Mouse (Mus musculus) stomach, embryonic 14.5 days (tissue): ENCODE measurements around the gene Rbpms2. TPM values are rescaled to one million over a fixed set of nuclear protein-coding genes. Genes with fewer than 3 reads are reported as not detected.

ENCODE experiments used
- ATAC-seq: fragments of 200-750 bp; cut with Nextera tagmentation; 2 replicates; pipeline ENCODE4 v1.8.0; 2017; ENCODE audit warnings: low read depth, moderate TSS enrichment; ENCODE audit not compliant: insufficient number of reproducible peaks, insufficient read depth, low FRiP score
- H3K27ac ChIP-seq: fragments of 300-500 bp; sonication (generic); 2 replicates; pipeline ENCODE4 v1.5.1; 2014; ENCODE audit warnings: mild to moderate bottlenecking, low read length, moderate library complexity, mixed read lengths
- H3K27me3 ChIP-seq: fragments of 300-500 bp; sonication (generic); 2 replicates; pipeline ENCODE4 v1.6.1; 2014; ENCODE audit warnings: low read length, control low read depth, mixed read lengths; ENCODE audit not compliant: control insufficient read depth, insufficient read depth
- H3K36me3 ChIP-seq: fragments of 300-500 bp; sonication (generic); 2 replicates; pipeline ENCODE4 v1.6.1; 2014; ENCODE audit warnings: mild to moderate bottlenecking, control low read depth, low read length, moderate library complexity, mixed read lengths; ENCODE audit not compliant: control insufficient read depth, insufficient read depth
- H3K4me1 ChIP-seq: fragments of 300-500 bp; sonication (generic); 2 replicates; pipeline ENCODE4 v1.6.1; 2014; ENCODE audit warnings: low read length, control low read depth, mixed read lengths; ENCODE audit not compliant: control insufficient read depth, insufficient read depth
- H3K4me2 ChIP-seq: fragments of 300-500 bp; sonication (generic); replicated peaks from 2 replicates; pipeline ENCODE4 v1.6.1; 2014; ENCODE audit warnings: low read depth, low read length, control low read depth
- H3K4me3 ChIP-seq: fragments of 300-500 bp; sonication (generic); 2 replicates; pipeline ENCODE4 v1.5.1; 2014; ENCODE audit warnings: low read depth, low read length, control low read depth
- H3K9ac ChIP-seq: fragments of 300-500 bp; sonication (generic); replicated peaks from 2 replicates; pipeline ENCODE4 v1.6.1; 2014; ENCODE audit warnings: low read depth, mild to moderate bottlenecking, control low read depth, low read length, moderate library complexity, mixed read lengths
- H3K9me3 ChIP-seq: fragments of 300-500 bp; sonication (generic); 2 replicates; pipeline ENCODE4 v1.6.1; 2016; ENCODE audit warnings: low read depth, low read length, control low read depth; ENCODE audit not compliant: control insufficient read depth
- WGBS: fragments of 180-500 bp; shearing (Covaris S2); extraction: QIAGEN DNeasy Blood & Tissue Kit; methylation state at CpG from one replicate; pipeline ENCODE4 v1.1.7; 2014; 5-methylcytosine and 5-hydroxymethylcytosine counted together
- polyA plus RNA-seq: library from polyadenylated mRNA; unstranded; fragments of >200 nt; fragmentation: Nextera tagmentation; extraction: Ambion mirVana; gene quantifications from 2 replicates; pipeline ENCODE4 v1.2.1, GENCODE M21; 2014

Rbpms2 gene
- polyA plus RNA-seq, 1 experiment from 2014 or later, result 32.5 TPM

DNA sequence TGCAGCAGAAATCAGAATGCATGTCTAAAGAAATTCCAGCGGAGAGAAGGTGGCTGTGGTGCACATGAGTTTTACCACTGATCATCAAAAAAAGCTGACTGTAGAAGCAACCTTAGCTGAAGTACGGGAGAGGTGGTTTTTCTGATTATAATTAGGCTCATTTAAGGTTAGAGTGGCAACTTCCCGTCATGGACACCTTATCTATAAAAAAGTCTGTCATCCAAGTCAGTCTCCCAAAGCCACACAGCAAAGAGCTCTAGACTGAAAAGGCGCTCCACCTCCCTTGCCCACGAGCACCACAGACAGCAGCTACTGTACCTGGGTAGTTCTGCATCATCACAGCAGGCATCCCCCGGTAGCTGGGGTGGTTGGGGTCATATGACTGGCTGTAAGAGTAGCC lies 71.1 kb downstream of the Rbpms2 start:
- Histone ChIP-seq H3K4me1 (no peaks in the 10 kb centered on the region; the same call in 1 of the 2 replicates), H3K27ac (no peak overlapping the region), H3K27me3 (no peaks in the 10 kb centered on the region), H3K36me3 (peaks cover 64% of the 10 kb centered on the region), H3K9ac (no peak overlapping the region), H3K9me3 (no peaks in the 10 kb centered on the region), H3K4me2 (no peak overlapping the region), H3K4me3 (no peak overlapping the region)
- WGBS, result 83% methylated on average over 6 of the region's 6 CpGs
- ATAC-seq, result no peak

DNA sequence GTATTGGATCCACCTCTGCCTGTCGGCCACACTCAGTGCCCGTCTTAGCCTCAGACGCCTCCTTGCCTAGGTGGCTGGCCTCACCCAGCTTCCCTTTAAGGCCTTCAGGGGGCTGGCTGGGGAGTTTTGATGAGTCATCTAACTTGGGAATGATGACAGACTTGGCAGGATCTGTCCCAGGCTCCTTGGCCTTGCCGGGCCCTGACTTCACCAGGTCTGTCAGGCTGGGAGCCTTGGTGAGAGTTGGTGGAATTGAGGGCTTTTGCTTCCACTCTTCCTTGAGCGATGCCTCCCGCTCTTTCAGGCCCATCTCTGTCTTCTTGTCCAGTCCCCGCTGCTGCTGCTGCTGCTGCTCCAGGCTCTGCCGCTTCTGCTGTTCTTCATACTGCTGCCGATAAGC lies 72.8 kb downstream of the Rbpms2 start:
- no peak for ATAC-seq
- no peak overlapping the region for H3K9ac ChIP-seq
- WGBS, result 90% methylated on average over 9 of the region's 9 CpGs

DNA sequence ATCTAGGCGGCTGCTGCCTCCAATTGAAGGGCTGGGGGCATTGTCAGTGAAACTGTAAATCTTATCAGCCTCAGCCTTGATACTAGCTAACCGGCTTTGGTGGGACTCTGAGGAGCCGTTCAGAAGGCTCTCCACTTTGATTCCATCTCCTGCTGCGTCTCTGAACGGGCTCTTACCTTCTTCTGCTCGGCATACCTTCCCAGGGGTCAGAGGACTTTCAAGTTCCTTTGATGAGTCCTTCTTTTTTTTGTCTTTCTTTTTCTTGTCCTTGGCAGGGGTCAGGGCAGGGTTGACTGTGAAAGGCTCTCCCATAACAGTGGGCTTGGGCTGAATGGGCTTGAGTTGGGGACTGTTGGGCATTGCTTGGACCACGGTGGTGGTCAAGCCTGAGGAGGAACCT lies 73.8 kb downstream of the Rbpms2 start:
- no peaks in the 10 kb centered on the region for H3K4me1 ChIP-seq
- peaks cover 44% of the 10 kb centered on the region for H3K36me3 ChIP-seq
- no peak overlapping the region for H3K4me3 ChIP-seq
- no peaks in the 10 kb centered on the region for H3K27me3 ChIP-seq
- H3K9ac ChIP-seq, result no peak overlapping the region
- no peak overlapping the region for H3K27ac ChIP-seq
- ATAC-seq, result no peak
- H3K4me2 ChIP-seq, result no peak overlapping the region
- 84% methylated on average over 7 of the region's 7 CpGs for WGBS
- no peaks in the 10 kb centered on the region for H3K9me3 ChIP-seq

More for the DNA sequence above, 72.8 kb downstream of the Rbpms2 start:
- H3K4me2 ChIP-seq, result no peak overlapping the region
- H3K4me3 ChIP-seq, result no peak overlapping the region
- no peaks in the 10 kb centered on the region for H3K27me3 ChIP-seq
- no peak overlapping the region for H3K27ac ChIP-seq
- H3K9me3 ChIP-seq, result no peaks in the 10 kb centered on the region
- no peaks in the 10 kb centered on the region for H3K4me1 ChIP-seq
- peaks cover 49% of the 10 kb centered on the region for H3K36me3 ChIP-seq

DNA sequence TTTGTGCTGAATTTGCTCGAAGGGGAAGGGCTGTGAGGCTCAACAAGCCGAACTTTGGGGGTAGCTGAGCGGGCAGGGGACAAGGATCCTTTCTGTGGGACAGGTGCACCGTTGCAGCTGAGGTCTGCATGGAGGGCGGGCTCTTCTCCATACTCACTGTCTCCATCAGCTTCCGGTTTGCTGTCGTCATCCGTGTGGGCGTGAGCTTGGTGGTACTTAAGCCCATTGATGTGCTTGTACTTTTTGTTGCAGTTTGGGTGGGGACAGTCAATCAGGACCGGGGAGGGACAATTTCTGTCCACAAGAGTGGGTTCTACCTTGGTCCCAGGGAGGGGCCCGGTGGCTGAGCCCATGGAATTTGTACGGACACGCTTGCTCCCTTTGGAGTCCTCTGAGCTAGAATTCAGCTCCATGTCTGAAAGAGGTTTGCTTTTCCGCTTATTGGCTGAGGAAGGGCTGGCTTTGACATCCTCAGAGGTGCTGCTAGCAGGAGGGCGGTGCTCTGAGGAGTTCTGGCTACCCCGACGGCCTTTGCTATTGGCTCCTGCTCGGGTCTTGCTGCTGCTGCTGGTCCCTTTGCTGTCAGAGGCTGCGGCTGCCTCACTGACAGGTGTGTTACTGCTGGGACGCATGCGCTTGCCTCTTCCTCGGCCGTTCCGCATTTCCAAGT lies 74.6 kb downstream of the Rbpms2 start:
- H3K36me3 ChIP-seq, result peaks cover 39% of the 10 kb centered on the region
- H3K4me2 ChIP-seq, result no peak overlapping the region
- no peaks in the 10 kb centered on the region for H3K4me1 ChIP-seq
- H3K27ac ChIP-seq, result no peak overlapping the region
- H3K4me3 ChIP-seq, result no peak overlapping the region
- no peaks in the 10 kb centered on the region for H3K9me3 ChIP-seq
- no peak overlapping the region for H3K9ac ChIP-seq
- WGBS, result 91% methylated on average over 24 of the region's 24 CpGs
- ATAC-seq, result no peak
- no peaks in the 10 kb centered on the region for H3K27me3 ChIP-seq

Other genes with a start within 250 kb of the Rbpms2 start
- 0.38 and 0.43 TPM in 2 replicates for gene Kbtbd13, start 238.0 kb upstream of the Rbpms2 start, polyA plus RNA-seq
- gene Rasl12, start 231.1 kb upstream of the Rbpms2 start, polyA plus RNA-seq, result 5.2 and 7.0 TPM in 2 replicates
- gene Slc51b, start 206.7 kb upstream of the Rbpms2 start, polyA plus RNA-seq, result not detected in 2 replicates
- gene Mtfmt, start 193.9 kb upstream of the Rbpms2 start, polyA plus RNA-seq, result 19.0 and 24.1 TPM in 2 replicates
- 94.8 and 96.4 TPM in 2 replicates for gene Spg21, start 168.7 kb upstream of the Rbpms2 start, polyA plus RNA-seq
- not detected in 2 replicates for gene Ankdd1a, start 109.5 kb upstream of the Rbpms2 start, polyA plus RNA-seq
- 17.2 and 21.2 TPM in 2 replicates for gene Plekho2, start 49.6 kb upstream of the Rbpms2 start, polyA plus RNA-seq
- 9.9 and 11.0 TPM in 2 replicates for gene Pif1, start 42.5 kb upstream of the Rbpms2 start, polyA plus RNA-seq
- 182 and 190 TPM in 2 replicates for gene Oaz2, start 38.4 kb downstream of the Rbpms2 start, polyA plus RNA-seq
- gene Zfp609, start 197.9 kb downstream of the Rbpms2 start, polyA plus RNA-seq, result 8.7 and 9.1 TPM in 2 replicates